Mouse (Mus musculus) neural tube, embryonic 15.5 days (tissue): ENCODE data around the gene Fam221b. TPM values are rescaled to one million over a fixed set of nuclear protein-coding genes. Genes with fewer than 3 reads are reported as not detected.
A peak's percentile ranks its signal among the peaks of the same experiment; 100 is the strongest.

Source experiments
- ATAC-seq: fragments of 200-750 bp; cut with Nextera tagmentation; 2 replicates; pipeline ENCODE4 v1.8.0; 2017; ENCODE audit warnings: mild to moderate bottlenecking, moderate TSS enrichment, moderate library complexity; ENCODE audit not compliant: low FRiP score
- H3K27ac ChIP-seq: fragments of 300-500 bp; sonication (generic); replicated peaks from 2 replicates; pipeline ENCODE4 v1.5.1; 2015; ENCODE audit warnings: mild to moderate bottlenecking, inconsistent platforms
- H3K27me3 ChIP-seq: fragments of 300-500 bp; sonication (generic); replicated peaks from 2 replicates; pipeline ENCODE4 v1.6.1; 2015; ENCODE audit warnings: inconsistent platforms
- H3K36me3 ChIP-seq: fragments of 300-500 bp; sonication (generic); 2 replicates; pipeline ENCODE4 v1.6.1; 2015; ENCODE audit warnings: inconsistent platforms
- H3K4me1 ChIP-seq: fragments of 300-500 bp; sonication (generic); 2 replicates; pipeline ENCODE4 v1.6.1; 2015; ENCODE audit warnings: inconsistent platforms
- H3K4me2 ChIP-seq: fragments of 300-500 bp; sonication (generic); 2 replicates; pipeline ENCODE4 v1.6.1; 2015; ENCODE audit warnings: inconsistent platforms, mild to moderate bottlenecking, moderate library complexity
- H3K4me3 ChIP-seq: fragments of 300-500 bp; sonication (generic); replicated peaks from 2 replicates; pipeline ENCODE4 v1.5.1; 2015; ENCODE audit warnings: mild to moderate bottlenecking, inconsistent platforms
- H3K9ac ChIP-seq: fragments of 300-500 bp; sonication (generic); replicated peaks from 2 replicates; pipeline ENCODE4 v1.6.1; 2015; ENCODE audit warnings: mild to moderate bottlenecking, inconsistent platforms
- H3K9me3 ChIP-seq: fragments of 300-500 bp; sonication (generic); replicated peaks from 2 replicates; pipeline ENCODE4 v1.6.1; 2016; ENCODE audit warnings: inconsistent platforms
- WGBS: fragments of 180-500 bp; shearing (Covaris S2); methylation state at CpG from one replicate; pipeline ENCODE4 v1.1.7; 2015; ENCODE audit warnings: mixed read lengths; 5-methylcytosine and 5-hydroxymethylcytosine counted together
- polyA plus RNA-seq: library from polyadenylated mRNA; unstranded; fragments of >200 nt; fragmentation: Nextera tagmentation; extraction: Ambion mirVana; gene quantifications from 2 replicates; pipeline ENCODE4 v1.2.1, GENCODE M21; 2015

Gene Fam221b
- polyA plus RNA-seq, 1 experiment from 2014 or later: 1.5 TPM

DNA sequence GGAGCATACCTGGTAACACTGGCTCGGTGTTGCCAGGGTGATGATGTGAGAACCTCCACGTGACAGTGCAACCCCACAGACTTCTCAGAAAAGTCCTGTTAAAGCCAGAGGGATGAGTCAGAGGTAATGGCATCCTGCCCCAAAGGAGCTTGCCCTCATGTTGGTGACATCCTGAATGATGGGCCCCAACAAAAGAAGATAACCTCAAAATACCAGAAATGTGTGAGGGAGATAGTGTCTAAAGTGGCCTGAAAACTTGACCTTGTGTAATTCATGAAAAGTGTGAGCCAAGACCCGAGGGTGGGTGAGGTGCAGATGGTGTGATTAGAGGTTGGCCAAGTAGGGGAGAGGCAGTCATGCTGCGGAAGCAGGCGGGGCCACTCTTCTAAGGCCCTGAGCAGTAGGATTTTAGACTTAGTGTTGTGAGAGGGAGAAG is 24.9 kb upstream of the Fam221b start:
- Histone ChIP-seq H3K27me3 (no peaks in the 10 kb centered on the region), H3K36me3 (peaks cover 21% of the 10 kb centered on the region), H3K4me1 (no peaks in the 10 kb centered on the region), H3K9ac (no peak overlapping the region), H3K27ac (no peak overlapping the region), H3K4me2 (no peak overlapping the region), H3K4me3 (no peak overlapping the region), H3K9me3 (no peaks in the 10 kb centered on the region)
- 82% methylated on average over 5 of the region's 5 CpGs for WGBS
- ATAC-seq: no peak

DNA sequence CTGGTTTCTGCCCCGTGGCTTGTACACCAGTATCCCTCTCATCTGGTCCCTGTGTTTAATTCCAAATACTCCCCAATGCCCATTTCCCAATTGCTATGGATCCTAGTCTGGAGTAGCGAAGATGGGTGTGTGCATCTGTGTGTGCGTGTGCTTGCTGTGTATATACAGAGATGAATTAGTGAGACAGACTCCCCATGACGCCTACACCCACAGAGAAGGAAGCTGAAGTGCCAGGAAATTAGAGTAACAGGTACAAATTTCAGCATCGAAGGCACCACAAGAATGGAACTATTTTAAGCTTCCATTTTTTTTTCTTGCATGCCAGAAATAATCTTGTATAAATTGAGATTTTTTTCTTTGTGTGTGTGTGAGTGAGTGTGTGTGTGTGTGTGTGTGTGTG is 22.1 kb upstream of the Fam221b start:
- Histone ChIP-seq H3K27me3 (no peaks in the 10 kb centered on the region), H3K4me3 (no peak overlapping the region), H3K9ac (no peak overlapping the region), H3K4me1 (no peaks in the 10 kb centered on the region), H3K27ac (no peak overlapping the region), H3K4me2 (no peak overlapping the region), H3K9me3 (no peaks in the 10 kb centered on the region), H3K36me3 (peaks cover 39% of the 10 kb centered on the region)
- WGBS: 77% methylated on average over 5 of the region's 5 CpGs
- ATAC-seq: no peak

DNA sequence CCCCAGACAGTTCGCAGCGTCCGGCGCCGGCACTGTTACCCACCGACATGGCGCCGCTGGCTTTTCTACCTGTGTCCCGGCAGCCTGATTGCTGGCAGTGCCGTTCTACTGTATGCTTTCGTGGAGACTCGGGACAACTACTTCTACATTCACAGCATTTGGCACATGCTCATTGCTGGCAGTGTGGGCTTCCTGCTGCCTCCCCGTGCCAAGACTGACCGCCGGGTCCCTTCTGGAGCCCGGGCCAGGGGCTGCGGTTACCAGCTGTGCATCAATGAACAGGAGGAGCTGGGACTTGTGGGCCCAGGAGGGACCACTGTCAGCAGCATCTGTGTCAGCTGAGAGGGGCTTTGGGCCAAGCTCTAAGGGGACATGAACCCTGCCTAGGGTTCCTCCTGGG is 21.1 kb upstream of the Fam221b start:
- no peak overlapping the region for H3K9ac ChIP-seq
- no peaks in the 10 kb centered on the region for H3K9me3 ChIP-seq
- H3K36me3 ChIP-seq: peaks cover 49% of the 10 kb centered on the region
- no peak for ATAC-seq
- WGBS: 92% methylated on average over 17 of the region's 17 CpGs
- no peaks in the 10 kb centered on the region for H3K4me1 ChIP-seq
- no peaks in the 10 kb centered on the region for H3K27me3 ChIP-seq
- H3K4me3 ChIP-seq: no peak overlapping the region
- no peak overlapping the region for H3K27ac ChIP-seq
- H3K4me2 ChIP-seq: no peak overlapping the region

DNA sequence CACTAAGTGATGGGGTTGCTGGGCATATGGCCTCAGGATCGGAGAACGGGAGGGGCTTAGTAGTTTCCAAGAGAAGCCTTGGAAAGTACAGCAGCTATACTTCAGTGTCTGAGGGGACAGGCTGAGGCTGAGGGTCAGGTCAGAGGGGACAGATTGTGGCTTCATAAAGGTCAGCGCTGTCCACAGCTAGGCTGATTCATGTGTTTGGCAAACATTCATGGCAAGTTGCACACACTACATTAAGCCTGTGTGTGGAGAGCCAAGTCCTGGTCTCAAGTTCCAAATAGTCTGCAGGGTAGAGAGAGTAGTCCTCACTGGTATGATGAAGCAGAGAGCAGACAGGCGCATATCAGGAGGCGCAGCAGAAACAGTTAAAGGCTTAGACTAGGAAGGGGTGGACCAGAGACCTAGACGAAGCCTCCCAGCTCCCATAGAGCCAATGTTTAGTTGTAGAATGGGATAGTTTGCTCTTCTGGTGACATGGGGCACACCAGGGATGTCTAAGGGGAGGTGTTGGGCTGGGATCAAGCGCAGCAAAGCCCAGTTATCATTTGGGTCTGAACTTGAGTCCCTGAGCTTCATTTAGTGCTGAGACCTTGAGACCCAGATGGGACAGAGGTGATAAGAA is 10.6 kb upstream of the Fam221b start:
- ATAC-seq: no peak
- Histone ChIP-seq H3K9ac (no peak overlapping the region), H3K4me2 (no peak overlapping the region), H3K9me3 (no peaks in the 10 kb centered on the region), H3K4me3 (no peak overlapping the region), H3K36me3 (peaks cover 97% of the 10 kb centered on the region), H3K4me1 (no peaks in the 10 kb centered on the region), H3K27ac (no peak overlapping the region), H3K27me3 (no peaks in the 10 kb centered on the region)
- WGBS: 89% methylated on average over 7 of the region's 7 CpGs

DNA sequence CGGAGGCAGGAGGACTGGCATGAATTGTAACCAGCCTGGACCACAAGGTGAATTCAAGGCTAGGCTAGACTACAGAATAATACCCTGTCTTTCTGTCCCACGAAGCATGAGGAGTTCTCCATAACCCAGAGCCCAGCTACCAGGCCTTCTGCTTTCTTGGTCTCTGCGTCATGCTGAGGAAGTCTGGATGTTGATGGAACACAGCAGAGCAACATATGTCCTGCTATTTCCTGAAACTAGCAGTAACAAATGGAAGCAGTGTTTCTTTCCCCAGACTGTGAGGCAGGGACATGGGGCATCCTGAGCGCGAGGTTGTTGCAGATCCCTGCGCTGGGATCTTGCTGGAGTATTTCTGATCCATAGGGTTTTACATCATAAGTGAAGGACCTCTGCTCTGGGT is 9.6 kb upstream of the Fam221b start:
- WGBS: 88% methylated on average over 6 of the region's 6 CpGs
- peaks cover 95% of the 10 kb centered on the region for H3K36me3 ChIP-seq
- ATAC-seq: no peak
- no peak overlapping the region for H3K27ac ChIP-seq
- H3K9ac ChIP-seq: no peak overlapping the region
- H3K27me3 ChIP-seq: no peaks in the 10 kb centered on the region
- H3K4me3 ChIP-seq: no peak overlapping the region
- H3K4me2 ChIP-seq: no peak overlapping the region
- H3K9me3 ChIP-seq: no peaks in the 10 kb centered on the region
- peaks cover 2% of the 10 kb centered on the region; the same call in 1 of the 2 replicates for H3K4me1 ChIP-seq

DNA sequence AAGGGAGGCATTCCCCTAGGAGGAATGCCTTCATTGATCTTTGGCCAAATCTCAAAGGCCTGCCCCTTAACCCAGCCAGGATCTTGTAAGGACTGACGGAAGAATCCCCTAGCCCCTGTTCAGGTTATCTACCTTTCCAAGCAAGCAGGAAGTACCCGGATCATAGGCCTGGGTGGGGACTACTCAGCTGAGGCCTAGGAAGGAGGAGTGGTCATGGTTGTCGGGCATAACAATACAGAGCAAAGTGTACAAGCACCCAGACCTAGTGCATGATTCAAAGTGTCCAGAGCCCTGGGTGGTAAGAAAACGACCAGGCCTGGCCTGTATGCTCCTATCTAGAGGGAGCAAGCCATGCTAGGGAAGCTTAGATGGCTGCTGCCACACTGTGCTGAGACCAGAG is 6.7 kb upstream of the Fam221b start:
- Histone ChIP-seq H3K9ac (no peak overlapping the region), H3K27me3 (no peaks in the 10 kb centered on the region), H3K27ac (no peak overlapping the region), H3K4me1 (peaks cover 29% of the 10 kb centered on the region), H3K4me2 (no peak overlapping the region), H3K4me3 (no peak overlapping the region), H3K36me3 (peaks cover 68% of the 10 kb centered on the region), H3K9me3 (no peaks in the 10 kb centered on the region)
- no peak for ATAC-seq
- WGBS: 77% methylated on average over 4 of the region's 4 CpGs

DNA sequence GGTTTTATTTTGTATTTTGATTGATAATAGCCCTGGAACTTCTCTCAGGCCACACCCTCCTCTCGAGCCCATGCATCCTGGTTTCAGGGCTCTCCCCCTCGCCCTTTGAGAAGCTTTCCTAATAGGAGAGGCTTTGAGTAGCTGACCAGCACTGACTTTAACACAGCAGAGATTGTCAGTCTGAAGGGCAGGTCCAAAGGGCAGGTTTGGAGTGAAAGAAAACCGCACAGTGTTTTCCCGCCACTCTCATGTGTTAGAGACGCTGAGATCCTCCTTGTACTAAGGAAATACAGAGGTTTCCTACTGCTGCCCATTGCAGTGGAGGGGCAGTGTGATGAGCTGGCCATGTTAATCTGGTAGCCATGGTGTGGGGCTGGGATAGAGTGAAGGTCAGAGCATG is 6.0 kb upstream of the Fam221b start:
- Histone ChIP-seq H3K4me3 (no peak overlapping the region), H3K9me3 (no peaks in the 10 kb centered on the region)
- WGBS: 86% methylated on average over 5 of the region's 5 CpGs

DNA sequence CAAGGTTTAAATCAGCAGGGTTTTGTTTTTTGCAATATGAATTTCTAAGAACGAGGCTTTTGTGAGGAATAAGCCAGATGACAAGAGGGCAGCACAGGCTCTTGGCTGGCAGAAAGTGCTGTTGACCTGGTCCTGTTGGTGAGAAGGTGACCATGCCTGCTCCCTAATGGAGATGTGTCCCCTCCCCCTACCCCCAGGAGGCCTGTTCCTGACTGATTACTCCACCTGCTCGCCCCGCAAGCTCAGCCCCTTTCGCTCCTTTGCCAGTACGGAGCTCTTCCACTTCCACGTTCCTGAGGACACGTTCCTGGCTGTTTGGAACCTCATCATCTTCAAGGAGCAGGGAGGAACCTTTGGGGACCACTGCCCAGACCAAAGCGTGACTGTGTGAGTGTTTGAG is 4.8 kb upstream of the Fam221b start:
- peaks cover 49% of the 10 kb centered on the region for H3K36me3 ChIP-seq
- H3K4me2 ChIP-seq: no peak overlapping the region
- 71% methylated on average over 8 of the region's 8 CpGs for WGBS
- H3K4me1 ChIP-seq: peaks cover 42% of the 10 kb centered on the region
- H3K27me3 ChIP-seq: no peaks in the 10 kb centered on the region
- H3K27ac ChIP-seq: no peak overlapping the region
- H3K9me3 ChIP-seq: no peaks in the 10 kb centered on the region
- ATAC-seq: no peak
- no peak overlapping the region for H3K4me3 ChIP-seq
- no peak overlapping the region for H3K9ac ChIP-seq

More for the DNA sequence above, 6.0 kb upstream of the Fam221b start:
- H3K4me2 ChIP-seq: no peak overlapping the region
- H3K4me1 ChIP-seq: peaks cover 36% of the 10 kb centered on the region
- H3K9ac ChIP-seq: no peak overlapping the region
- no peak for ATAC-seq
- H3K27ac ChIP-seq: no peak overlapping the region
- H3K36me3 ChIP-seq: peaks cover 62% of the 10 kb centered on the region
- H3K27me3 ChIP-seq: no peaks in the 10 kb centered on the region

DNA sequence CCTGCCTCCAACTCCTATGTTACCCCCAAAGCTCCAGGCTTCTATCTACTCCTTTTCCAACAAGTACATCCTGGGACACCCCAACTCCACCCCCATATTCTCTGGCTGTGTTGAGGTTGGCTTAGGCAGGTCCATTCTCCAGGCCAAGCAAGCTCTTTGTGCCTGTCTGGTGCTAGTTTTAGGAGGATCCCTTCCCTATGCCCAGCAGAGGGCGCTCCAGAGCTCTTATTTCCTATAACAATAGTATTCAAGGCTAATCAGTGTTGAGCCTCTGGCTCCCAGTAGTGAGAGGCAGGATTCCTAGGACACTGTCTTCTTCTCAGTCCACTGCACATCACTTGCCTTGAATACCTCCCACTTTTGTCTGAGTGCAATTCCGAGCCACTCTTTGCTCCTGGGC is 3.1 kb upstream of the Fam221b start:
- Histone ChIP-seq H3K9ac (no peak overlapping the region), H3K9me3 (no peaks in the 10 kb centered on the region), H3K4me3 (peak overlapping the region; percentile 16; the same call in 1 of the 2 replicates), H3K4me2 (peak overlapping the region; percentile 92), H3K27me3 (no peaks in the 10 kb centered on the region), H3K27ac (no peak overlapping the region), H3K36me3 (peaks cover 33% of the 10 kb centered on the region), H3K4me1 (peaks cover 47% of the 10 kb centered on the region)
- peak; percentile 10; the same call in 1 of the 2 replicates for ATAC-seq
- WGBS: 4% methylated on average over 2 of the region's 2 CpGs

DNA sequence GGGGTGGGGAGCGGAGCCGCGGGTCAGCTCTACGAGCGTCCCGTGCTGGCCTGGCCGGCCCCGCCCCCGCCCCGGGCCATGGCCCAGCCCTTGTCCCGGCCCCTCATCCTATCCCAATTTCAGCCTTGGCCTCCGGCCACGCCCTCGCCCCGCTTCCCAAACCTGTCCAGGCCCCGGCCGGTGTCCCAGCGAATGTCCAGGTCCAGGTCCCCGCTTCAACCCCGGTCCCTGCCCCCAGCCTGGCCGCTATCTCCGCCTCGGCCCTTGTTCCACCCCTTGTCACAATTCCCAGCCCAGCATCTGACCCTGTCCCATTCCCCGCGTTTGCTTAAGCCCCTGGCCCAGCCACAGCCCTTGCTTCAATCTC is 466 bp upstream of the Fam221b start:
- Histone ChIP-seq H3K4me3 (peak overlapping the region; percentile 87), H3K27me3 (peaks cover 11% of the 10 kb centered on the region)
- WGBS: under 1% methylated on average over 24 of the region's 25 CpGs

DNA sequence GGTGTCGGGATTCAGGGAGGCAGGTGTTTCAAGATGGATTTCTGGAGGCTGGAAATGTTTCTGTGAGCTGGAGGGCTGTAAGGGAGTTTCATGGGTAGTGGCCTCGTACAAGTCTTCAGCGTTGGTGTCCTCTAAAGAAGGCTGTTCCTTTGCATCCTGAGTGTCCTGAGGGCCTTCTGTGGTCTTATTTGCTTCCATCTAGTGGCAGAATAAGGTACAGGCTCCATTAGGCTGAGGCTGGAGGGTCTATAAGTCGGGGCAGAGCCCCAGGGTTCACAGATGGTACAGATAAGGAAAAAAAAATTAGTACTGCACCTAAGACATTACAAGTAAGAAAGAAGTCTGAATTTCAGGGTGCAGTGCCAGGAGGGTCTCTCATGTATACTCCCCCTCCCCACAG is 2.5 kb downstream of the Fam221b start:
- H3K4me2 ChIP-seq: no peak overlapping the region
- no peak overlapping the region for H3K9ac ChIP-seq
- H3K36me3 ChIP-seq: no peaks in the 10 kb centered on the region
- no peaks in the 10 kb centered on the region for H3K9me3 ChIP-seq
- whole genome bisulfite sequencing: 24% methylated on average over 4 of the region's 4 CpGs
- H3K27me3 ChIP-seq: peaks cover 33% of the 10 kb centered on the region
- H3K27ac ChIP-seq: no peak overlapping the region
- H3K4me1 ChIP-seq: peaks cover 26% of the 10 kb centered on the region
- no peak overlapping the region for H3K4me3 ChIP-seq
- ATAC-seq: no peak

More for the DNA sequence above, 466 bp upstream of the Fam221b start:
- H3K4me1 ChIP-seq: peaks cover 47% of the 10 kb centered on the region
- peak overlapping the region; percentile 92 for H3K4me2 ChIP-seq
- H3K9me3 ChIP-seq: no peaks in the 10 kb centered on the region
- ATAC-seq: peak; percentile 42
- peaks cover 6% of the 10 kb centered on the region; the same call in 1 of the 2 replicates for H3K36me3 ChIP-seq
- peak overlapping the region; percentile 84 for H3K9ac ChIP-seq
- peak overlapping the region; percentile 72 for H3K27ac ChIP-seq

DNA sequence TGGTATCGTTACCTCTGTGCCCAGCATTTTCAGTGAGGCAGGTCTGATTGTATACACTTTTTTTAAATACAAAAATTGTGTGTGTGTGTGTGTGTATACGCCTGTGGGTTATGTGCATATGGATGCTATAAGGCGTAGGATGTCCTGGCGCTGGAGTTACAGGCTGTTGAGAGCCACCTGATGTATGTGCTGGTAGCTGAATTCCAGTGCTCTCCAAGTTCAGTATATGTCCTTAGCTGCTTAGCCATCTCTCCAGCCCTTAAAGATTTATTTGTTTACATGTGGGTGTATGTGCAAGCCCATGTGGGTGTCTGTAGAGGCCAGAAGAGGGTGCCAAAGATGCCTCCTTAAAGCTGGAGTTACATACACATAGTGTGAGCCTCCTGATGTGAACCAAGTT is 11.8 kb downstream of the Fam221b start:
- Histone ChIP-seq H3K4me2 (peak overlapping the region; percentile 86), H3K27ac (peak overlapping the region; percentile 96), H3K36me3 (no peaks in the 10 kb centered on the region), H3K9me3 (no peaks in the 10 kb centered on the region), H3K4me3 (peak overlapping the region; percentile 92), H3K9ac (0 out of 2 replicates have a peak overlapping the region, but pooled peaks have one; percentile 23), H3K4me1 (peaks cover 25% of the 10 kb centered on the region), H3K27me3 (peaks cover 14% of the 10 kb centered on the region)
- ATAC-seq: no peak
- 54% methylated on average over 4 of the region's 4 CpGs for WGBS
